Mouse (Mus musculus) liver, adult 2 months (tissue): ENCODE data around the gene Gm45799. TPM values are rescaled to one million over a fixed set of nuclear protein-coding genes. Genes with fewer than 3 reads are reported as not detected.
A peak's percentile ranks its signal among the peaks of the same experiment; 100 is the strongest.

Experiments used
- DNase-seq: peaks from one replicate; pipeline ENCODE4 v3.0.0-alpha.2; 2011; ENCODE audit warnings: low read depth, low spot score; ENCODE audit errors: extremely low read depth
- H3K27ac ChIP-seq: fragments of 200-500 bp; replicated peaks from 2 replicates; pipeline ENCODE4 v1.5.1; 2012; ENCODE audit warnings: low read depth, mild to moderate bottlenecking, control low read depth, inconsistent platforms, low read length; ENCODE audit not compliant: insufficient read depth
- H3K27me3 ChIP-seq: fragments of 200-500 bp; 2 replicates; pipeline ENCODE4 v1.6.1; 2012; ENCODE audit warnings: mild to moderate bottlenecking, moderate library complexity, low read length, inconsistent platforms; ENCODE audit not compliant: control insufficient read depth, insufficient read depth
- H3K36me3 ChIP-seq: fragments of 200-500 bp; 2 replicates; pipeline ENCODE4 v1.6.1; 2012; ENCODE audit warnings: low read length, inconsistent platforms; ENCODE audit not compliant: control insufficient read depth, insufficient read depth
- H3K4me1 ChIP-seq: fragments of 200-500 bp; 2 replicates; pipeline ENCODE4 v1.6.1; 2011; ENCODE audit warnings: low read length; ENCODE audit not compliant: control insufficient read depth, insufficient read depth
- H3K4me3 ChIP-seq: fragments of 200-500 bp; 2 replicates; pipeline ENCODE4 v1.5.1; 2011; ENCODE audit warnings: low read depth, mild to moderate bottlenecking, control low read depth, low read length, moderate library complexity; ENCODE audit not compliant: insufficient read depth
- H3K79me2 ChIP-seq: fragments of 200-500 bp; 2 replicates; pipeline ENCODE4 v1.6.1; 2012; ENCODE audit warnings: inconsistent platforms, mild to moderate bottlenecking, low read length, moderate library complexity; ENCODE audit not compliant: control insufficient read depth, insufficient read depth
- H3K9ac ChIP-seq: fragments of 200-500 bp; 2 replicates; pipeline ENCODE4 v1.6.1; 2012; ENCODE audit warnings: low read depth, mild to moderate bottlenecking, control low read depth, inconsistent platforms, low read length
- CTCF ChIP-seq: fragments of 200-500 bp; IDR thresholded peaks from 2 replicates; pipeline ENCODE4 v1.5.1; 2011; ENCODE audit warnings: low read depth, low read length, control low read depth
- POLR2A ChIP-seq: fragments of 200-500 bp; IDR thresholded peaks from 2 replicates; pipeline ENCODE4 v1.6.1; 2011; ENCODE audit warnings: low read length, control low read depth; ENCODE audit not compliant: insufficient read depth; ENCODE audit errors: extremely low read depth
- WGBS: fragments of 180-500 bp; shearing (Covaris S2); methylation state at CpG from one replicate; pipeline ENCODE4 v1.1.7; 2018; 5-methylcytosine and 5-hydroxymethylcytosine counted together
- polyA plus RNA-seq: library from polyadenylated mRNA; depleted of rRNA; stranded (reverse); fragments of >200 nt; gene quantifications from 2 replicates; pipeline ENCODE4 v1.2.3, GENCODE M21; 2012
- total RNA-seq: library from RNA; depleted of rRNA; stranded (reverse); fragments of >200 nt; gene quantifications from 2 replicates; pipeline ENCODE4 v1.2.3, GENCODE M21; 2014

Gene Gm45799
- total and polyA plus RNA-seq, 2 experiments, result 28.6 to 136 TPM

DNA sequence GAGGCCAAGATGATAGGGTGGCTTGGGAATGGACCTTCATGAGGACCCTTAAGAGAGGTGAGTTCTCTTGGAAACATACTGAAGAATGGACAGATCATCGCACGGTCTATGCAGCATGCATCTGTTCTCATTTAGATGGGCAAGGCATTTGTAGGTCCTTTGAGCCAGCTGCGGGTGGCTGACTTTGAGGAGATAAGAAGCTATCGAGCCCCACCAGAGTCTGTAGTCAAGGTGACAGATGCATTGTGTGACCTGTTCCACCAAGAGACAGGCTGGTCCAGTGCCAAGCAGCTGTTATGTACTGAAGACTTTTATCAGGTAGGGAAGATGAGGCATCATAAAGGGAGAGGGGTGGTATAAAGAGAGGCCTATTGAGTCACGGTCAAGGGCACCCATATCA is 68.4 kb downstream of the Gm45799 start:
- WGBS, result 88% methylated on average over 5 of the region's 5 CpGs
- H3K27ac ChIP-seq, result no peak overlapping the region
- no peak for TF ChIP-seq CTCF
- no peak for TF ChIP-seq POLR2A
- H3K36me3 ChIP-seq, result no peaks in the 10 kb centered on the region
- no peaks in the 10 kb centered on the region for H3K27me3 ChIP-seq
- no peak overlapping the region for H3K9ac ChIP-seq
- no peak for DNase-seq
- no peaks in the 10 kb centered on the region for H3K79me2 ChIP-seq
- H3K4me3 ChIP-seq, result no peak overlapping the region
- H3K4me1 ChIP-seq, result no peaks in the 10 kb centered on the region

- 57% methylated on average over 3 of the region's 3 CpGs for WGBS
- Histone ChIP-seq H3K9ac (no peak overlapping the region), H3K27me3 (no peaks in the 10 kb centered on the region), H3K79me2 (no peaks in the 10 kb centered on the region), H3K27ac (no peak overlapping the region), H3K4me3 (no peak overlapping the region), H3K36me3 (no peaks in the 10 kb centered on the region), H3K4me1 (no peaks in the 10 kb centered on the region)
- TF ChIP-seq POLR2A, result no peak
- no peak for TF ChIP-seq CTCF
- no peak for DNase-seq
Measured at GRCm38 (mm10) chr7:105715366-105715765, 75.0 kb downstream of the Gm45799 start.

GRCm38 (mm10) chr7:105721916-105722315 is 81.6 kb downstream of the Gm45799 start:
- Histone ChIP-seq H3K79me2 (no peaks in the 10 kb centered on the region), H3K27me3 (no peaks in the 10 kb centered on the region), H3K9ac (no peak overlapping the region), H3K36me3 (no peaks in the 10 kb centered on the region), H3K4me1 (no peaks in the 10 kb centered on the region), H3K4me3 (no peak overlapping the region), H3K27ac (no peak overlapping the region)
- TF ChIP-seq POLR2A (no peak), CTCF (no peak)
- no peak for DNase-seq
- 68% methylated on average over 2 of the region's 2 CpGs for WGBS

DNA sequence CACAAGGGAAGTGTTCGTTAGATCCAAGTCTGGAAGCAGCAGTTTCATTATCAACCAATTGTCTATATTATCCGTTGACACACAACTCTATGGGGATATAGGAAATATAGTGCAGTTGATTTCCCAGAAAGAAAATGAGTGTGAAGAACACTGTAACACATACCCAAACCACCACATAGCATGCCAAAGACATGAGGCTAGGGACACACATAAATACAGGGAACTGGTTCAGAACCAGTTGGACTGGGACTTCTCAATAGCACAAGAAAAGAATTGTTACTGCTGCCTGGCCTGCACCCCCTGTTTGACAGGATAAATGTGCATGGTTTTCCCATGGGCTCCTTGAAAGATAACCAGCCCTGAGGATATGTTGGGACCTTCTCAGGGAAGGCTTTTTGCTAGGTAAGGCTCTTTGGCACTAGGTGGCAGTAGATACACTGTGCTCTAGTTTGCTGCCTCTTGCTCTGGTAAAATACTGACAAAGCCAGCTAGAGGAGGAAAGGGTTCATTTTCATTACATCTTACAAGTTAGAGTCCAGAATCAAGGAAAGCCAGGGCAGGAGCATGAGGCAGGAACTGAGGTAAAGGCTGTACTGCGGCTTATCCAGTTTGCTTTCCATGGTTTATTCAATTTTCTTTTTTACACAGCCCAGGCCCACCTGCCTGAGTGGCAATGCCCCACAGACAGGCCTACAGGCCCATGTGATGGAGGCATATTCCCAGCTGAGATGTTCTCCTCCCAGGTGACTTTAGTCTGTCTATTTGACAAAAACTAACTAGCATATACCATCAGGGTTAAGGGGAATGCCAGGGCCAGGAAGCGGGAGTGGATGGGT is 86.0 kb downstream of the Gm45799 start:
- H3K4me3 ChIP-seq, result no peak overlapping the region
- no peak overlapping the region for H3K27ac ChIP-seq
- no peaks in the 10 kb centered on the region for H3K79me2 ChIP-seq
- 75% methylated on average over 4 of the region's 4 CpGs for WGBS
- no peaks in the 10 kb centered on the region for H3K27me3 ChIP-seq
- no peak overlapping the region for H3K9ac ChIP-seq
- H3K36me3 ChIP-seq, result peaks cover 9% of the 10 kb centered on the region
- TF ChIP-seq POLR2A (no peak), CTCF (no peak; the same call in 1 of the 2 replicates)
- no peaks in the 10 kb centered on the region for H3K4me1 ChIP-seq
- peak; percentile 67 for DNase-seq

DNA sequence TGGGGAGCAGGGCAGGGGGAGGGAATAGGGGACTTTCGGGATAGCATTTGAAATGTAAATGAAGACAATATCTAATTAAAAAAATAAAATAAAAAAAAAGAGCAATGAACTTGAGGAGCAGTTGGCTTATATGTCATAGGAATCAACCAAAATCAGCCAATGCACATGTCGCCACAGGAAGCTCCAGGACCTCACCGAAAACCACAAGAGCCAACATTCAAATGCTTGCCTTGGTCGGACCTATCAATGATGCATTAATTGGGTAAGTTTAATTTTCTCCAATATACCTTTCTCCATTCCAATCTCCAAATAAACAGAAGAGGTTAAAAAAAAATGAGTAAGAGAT is 86.6 kb downstream of the Gm45799 start:
- Histone ChIP-seq H3K4me3 (no peak overlapping the region), H3K4me1 (no peaks in the 10 kb centered on the region), H3K79me2 (no peaks in the 10 kb centered on the region), H3K9ac (no peak overlapping the region), H3K36me3 (peaks cover 15% of the 10 kb centered on the region), H3K27me3 (no peaks in the 10 kb centered on the region), H3K27ac (no peak overlapping the region)
- no peak for DNase-seq
- TF ChIP-seq POLR2A, result no peak
- TF ChIP-seq CTCF, result no peak
- 93% methylated on average over 4 of the region's 4 CpGs for WGBS
